Mouse (Mus musculus): Measurements from ENCODE around the gene Araf. TPM values are rescaled to one million over a fixed set of nuclear protein-coding genes. Genes with fewer than 3 reads are reported as not detected.

Araf gene
- total RNA-seq, 4 experiments from 2014 or later, result 102 to 107 (median 105) TPM

DNA sequence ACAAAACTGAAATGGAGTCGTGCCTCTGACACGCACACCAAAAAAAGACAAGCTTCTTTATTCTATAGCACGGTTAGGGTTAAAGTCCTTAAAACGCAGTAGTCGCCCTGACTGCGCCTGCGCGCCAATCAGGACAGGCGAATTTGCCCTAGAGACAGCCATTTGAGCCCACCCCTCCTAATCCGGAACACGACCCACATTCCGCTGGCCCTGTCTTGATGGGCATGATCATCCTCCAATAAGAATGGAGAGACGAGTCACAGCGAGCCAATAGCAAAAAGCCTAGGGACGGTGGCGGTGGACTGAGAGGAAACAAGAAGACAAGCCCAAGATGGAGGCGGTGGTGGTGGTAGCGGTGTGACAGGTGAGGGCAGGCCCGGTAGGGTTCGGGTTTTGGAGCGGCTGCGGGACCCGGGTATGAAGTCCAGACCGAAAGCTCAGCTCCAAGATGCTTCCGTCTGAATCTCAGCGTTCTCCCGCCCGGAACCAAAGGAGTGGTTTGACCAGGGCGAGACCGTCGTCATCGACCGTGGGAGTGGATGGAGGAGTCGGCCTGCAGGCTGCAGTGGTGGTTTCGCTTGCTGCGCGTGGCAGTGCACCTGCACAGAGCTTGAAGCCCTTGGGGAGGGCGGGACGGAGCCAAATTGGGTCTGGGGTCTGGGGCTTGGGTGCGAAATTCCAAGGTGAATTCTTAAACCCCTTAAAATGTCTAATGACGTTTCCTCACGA is 50.8 kb downstream of the Araf start:
- peak; percentile 85 for DNase-seq (ENCODE audit: low spot score in 2 of 2)

DNA sequence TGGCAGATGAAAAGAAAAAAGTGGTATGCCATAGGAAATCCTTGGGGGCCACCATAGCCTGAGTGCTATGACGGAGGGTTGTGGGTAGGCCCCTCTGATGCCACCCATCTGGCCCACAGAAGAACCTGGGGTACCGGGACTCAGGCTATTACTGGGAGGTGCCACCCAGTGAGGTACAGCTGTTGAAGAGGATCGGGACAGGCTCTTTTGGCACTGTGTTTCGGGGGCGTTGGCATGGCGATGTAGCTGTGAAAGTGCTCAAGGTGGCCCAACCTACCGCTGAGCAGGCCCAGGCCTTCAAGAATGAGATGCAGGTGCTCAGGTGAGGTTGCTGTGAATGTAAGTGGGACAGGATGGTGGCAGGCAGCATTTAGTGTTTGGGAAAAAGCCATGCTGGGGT is 56.2 kb downstream of the Araf start:
- DNase-seq (ENCODE audit: low spot score in 2 of 2), result no peak

DNA sequence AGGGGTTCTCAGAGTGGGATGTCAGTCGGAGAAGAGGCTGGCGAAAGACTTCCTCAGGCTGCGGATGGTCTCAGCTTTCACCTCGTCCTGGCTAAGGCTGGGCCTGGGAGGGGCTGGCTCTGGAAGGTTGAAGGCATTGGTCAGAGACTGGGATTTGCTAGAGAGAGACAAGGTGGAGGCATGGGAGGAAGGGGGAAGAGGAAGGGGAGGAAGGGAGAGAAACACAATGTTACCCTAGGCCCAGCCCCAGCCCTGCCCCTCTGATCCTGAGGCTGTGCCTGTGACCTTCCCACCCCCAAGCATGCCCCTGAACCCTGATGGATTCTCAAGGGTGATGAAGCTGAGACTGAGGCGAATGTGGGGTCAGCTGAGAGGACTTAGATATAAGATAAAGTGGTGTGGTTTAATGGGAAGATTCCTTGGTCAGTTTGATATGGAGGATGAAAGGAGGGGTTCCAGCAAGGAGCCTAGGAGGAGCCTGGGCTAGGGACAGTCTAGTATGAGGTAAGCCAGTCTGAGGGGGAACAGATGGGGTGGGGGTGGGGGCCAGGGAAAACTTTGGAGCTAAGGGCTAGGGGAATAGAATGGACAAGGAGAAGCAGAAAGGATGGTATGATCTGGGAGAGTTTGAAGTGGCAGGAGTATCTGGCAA is 64.0 kb downstream of the Araf start:
- DNase-seq (ENCODE audit: low spot score in 2 of 2), result no peak

DNA sequence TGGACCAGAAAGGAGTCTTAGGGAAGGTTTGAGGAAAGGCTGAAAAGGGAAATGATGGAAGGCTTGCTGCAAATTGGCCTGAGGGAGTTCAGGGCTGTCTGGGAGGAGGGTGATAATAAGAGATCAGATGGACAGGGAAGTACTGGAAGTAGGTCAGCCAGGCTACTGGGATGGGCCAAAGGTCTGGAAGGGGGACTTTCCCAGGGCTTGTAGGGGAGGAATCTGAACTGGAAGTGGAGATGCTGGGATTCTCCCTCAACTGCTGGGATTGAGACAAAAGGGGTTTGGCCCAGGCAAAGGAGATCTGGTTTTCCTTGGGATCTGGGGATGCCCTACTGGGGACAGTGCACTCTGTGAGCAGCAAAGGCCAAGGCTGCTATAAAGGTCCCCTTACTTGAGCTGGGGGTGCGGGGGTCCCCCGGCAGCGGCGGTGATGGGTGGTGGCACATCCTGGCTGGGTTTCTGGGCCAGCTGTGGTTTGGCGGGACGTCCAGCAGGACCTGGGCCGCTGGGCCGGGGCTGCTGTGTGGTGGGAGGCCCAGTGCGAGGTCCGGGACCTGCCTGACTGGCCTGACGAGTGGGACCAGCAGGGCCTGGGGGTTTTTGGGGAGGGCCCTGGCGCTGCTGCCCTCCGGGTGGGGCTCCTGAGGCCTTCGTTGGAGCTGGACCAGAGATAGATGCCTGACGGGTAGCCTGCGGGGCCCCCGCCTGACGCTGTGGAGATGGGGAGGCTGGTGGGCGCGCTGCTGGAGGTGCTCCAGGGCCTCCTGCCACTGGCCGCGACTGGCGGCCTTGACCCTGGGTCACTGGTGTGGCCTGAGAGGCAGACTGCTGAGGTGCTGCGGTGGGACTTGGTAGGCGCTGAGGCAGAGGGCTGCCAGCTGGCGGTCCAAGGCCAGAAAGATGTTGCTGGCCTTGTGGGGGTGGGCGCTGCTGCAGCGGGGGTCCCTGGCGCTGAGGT is 64.8 kb downstream of the Araf start:
- no peak for DNase-seq (ENCODE audit: low spot score in 2 of 2)

DNA sequence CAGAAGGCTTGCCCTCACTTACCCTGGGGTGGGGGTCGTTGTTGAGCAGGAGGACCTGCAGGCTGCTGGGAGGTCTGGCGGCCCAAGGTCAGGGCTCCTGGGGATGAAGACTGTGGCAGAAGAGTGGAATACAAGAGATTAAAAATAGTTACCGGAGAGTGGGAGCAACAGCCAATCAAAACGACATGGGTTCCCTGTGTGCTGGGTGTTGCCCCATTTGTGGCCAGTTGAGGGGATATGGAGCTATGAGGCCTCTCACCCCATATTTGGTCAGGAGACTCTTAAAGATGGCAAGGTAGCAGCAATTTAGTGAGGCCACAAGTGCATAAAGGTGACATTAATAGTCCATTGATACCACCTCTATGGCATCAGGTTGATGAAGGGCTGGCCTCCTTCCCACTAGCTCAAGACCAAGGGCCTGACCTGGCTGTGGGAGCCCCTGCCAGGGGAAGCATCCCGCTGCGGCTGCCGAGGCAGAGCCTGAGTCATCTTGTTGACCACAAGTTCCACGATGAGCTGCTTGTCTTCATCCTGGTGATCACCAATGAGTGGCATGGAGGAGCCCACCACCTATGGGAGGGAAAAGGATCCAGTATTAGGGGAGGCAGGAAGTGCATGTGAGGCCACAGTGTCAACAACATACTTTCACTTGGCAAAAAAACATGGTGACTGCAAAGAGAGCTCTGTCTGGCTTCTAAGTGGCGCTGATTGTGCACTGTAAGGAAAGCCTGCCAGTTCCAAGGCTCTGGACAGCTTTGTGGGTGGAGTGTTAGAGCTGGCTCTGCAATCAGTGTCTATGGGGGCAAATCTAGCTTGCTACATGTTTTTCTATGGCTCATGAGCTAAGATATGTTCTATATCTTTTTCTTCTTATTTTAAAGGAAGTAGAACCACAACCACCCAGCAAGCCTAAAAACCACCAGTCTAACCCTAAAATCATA is 65.8 kb downstream of the Araf start:
- no peak for DNase-seq (ENCODE audit: low spot score in 2 of 2)

DNA sequence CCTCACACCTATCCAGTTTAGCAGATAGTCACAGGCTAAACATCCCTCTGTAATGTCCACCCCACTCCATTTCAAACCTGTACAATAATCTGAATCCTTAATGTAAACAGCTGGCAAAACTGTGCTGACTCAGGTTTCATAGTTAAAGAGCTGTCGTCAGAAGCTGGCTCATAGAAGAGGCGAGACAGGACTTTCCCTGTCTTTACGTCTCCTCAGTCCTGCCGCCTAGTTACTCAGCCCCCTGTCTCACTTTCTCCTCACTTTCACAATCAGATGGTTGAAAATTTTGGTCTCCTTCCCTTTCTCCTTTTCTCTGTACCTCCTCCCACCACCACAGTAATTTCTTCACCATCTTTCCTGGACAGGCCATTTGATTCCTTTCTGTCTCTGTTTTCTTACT is 70.5 kb downstream of the Araf start:
- DNase-seq (ENCODE audit: low spot score in 2 of 2), result no peak

DNA sequence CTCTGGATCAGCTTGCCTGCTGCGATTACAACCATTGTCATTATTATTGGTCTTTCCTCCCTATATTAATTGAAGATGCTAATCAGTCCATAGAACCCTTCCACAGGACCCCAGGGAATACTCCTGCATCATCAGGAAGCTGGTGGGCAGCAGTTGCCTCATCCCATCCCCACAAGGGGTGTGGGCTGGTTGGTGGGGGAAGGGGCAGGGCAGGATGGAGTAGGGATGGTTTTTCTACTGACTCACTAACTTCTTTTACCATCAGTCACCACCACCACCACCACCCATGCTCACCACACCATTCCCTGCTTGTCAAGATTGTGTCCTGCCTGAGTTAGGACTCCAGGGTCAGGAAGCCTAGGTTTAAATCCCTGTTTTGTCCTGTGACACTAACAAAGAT is 71.6 kb downstream of the Araf start:
- DNase-seq (ENCODE audit: low spot score in 2 of 2), result no peak

DNA sequence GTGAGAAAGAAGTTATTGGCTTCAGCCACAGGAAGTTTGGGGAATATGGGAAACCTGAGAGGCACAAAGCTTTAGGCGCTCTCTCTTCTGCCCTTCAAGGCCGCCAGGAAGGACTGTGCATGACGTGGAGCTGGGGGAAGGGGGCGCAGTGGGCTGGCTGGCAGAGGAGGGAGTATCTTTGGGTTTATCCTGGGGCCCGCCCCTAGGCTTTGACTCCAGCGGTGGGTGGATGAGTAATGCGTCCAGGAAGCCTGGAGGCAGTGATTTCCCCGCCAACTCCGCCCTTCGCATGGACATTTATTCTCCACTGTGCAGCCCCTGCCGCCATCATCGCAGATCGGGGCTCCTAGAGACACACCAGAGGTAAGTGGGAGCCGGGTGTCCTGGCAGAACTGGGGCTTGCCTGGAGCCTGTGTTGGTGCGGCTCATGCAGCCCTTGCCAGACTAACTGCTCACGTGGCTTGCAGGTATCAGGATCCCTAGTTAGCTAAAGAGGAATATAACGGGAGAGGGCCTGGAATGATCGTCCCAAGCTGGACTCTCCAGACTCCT is 72.4 kb downstream of the Araf start, which contains the start of gene Timp1:
Gene Timp1 (plus strand): TSS at position 205 of the 552 bp plus-strand sequence.
- DNase-seq (ENCODE audit: low spot score in 2 of 2), result no peak

DNA sequence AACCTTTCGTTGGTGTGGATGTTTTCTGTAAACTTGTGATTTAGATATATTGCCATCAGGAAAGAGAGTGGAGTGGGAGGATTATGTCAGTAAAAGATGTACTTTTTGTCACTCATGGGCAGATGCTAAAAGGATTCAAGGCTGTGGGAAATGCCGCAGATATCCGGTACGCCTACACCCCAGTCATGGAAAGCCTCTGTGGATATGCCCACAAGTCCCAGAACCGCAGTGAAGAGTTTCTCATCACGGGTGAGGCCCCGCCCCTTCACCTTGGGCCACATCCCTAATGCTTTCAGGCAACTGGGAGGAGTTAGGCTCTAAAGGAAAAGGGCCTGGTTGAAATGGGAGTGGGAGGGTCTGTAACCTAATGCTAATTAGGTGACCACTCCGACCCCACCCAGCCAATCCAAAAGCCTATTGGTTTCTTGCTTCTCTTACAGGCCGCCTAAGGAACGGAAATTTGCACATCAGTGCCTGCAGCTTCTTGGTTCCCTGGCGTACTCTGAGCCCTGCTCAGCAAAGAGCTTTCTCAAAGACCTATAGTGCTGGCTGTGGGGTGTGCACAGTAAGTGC is 75.4 kb downstream of the Araf start:
- DNase-seq (ENCODE audit: low spot score in 2 of 2), result no peak

DNA sequence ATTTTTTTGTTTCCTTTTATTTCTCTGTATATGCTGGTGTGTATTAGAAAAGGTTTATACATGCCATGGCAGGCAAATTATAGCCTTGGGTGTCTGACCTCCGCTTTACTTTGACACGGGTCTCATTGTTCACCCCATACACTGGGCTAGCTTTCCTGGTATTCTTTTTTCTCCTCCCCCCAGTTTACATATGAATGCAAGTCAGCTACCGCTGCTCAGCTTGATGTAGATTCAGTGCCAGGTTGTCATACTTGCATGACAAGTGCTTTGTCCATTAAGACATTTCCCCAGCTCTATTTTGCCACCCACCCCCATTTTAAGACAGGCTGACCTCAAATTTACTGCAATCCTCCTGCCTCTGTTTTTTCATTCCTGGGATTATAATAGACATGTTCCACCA is 77.6 kb downstream of the Araf start:
- DNase-seq (ENCODE audit: low spot score in 2 of 2), result no peak

DNA sequence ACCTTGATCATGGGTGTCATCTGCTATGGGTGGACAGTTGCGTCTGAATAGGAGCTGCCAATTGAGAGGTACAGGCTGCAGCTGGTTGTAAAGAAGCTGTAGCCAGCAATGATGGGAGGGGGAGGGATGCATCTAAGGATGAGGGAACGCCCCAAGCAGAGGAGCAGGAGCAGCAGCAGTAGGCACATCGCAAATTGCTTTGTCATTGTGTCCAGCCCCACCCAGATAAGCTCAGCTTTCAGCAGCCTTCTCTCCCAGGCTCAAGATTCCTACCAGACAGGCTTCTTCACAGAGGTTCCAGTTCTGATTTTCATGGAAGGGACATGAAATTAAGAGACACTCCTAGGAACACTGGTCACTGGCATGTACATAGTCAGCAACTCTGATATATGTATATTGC is 112.5 kb downstream of the Araf start:
- no peak for DNase-seq (ENCODE audit: low spot score in 2 of 2)

Small RNA genes within 50 kb of the gene (microRNA-seq; reads per million reads assigned to microRNA genes)
- gene Gm24824, result not detected
- not detected for gene Mir5617

Other genes starting within 250 kb of the Araf start
- under 1 TPM in 1 of 4 experiments, not detected in 3; 0.46 TPM for gene Rgn, start 248.0 kb upstream of the Araf start, total RNA-seq (2022)
- gene Rbm10, start 180.3 kb upstream of the Araf start, total RNA-seq (2022), result 10 to 100 TPM in 1 of 4 experiments, 1 to 10 TPM in 3; 8.4 to 10.3 (median 9.2) TPM
- 100 to 1,000 TPM; 396 to 439 (median 407) TPM for gene Ndufb11, start 180.2 kb upstream of the Araf start, total RNA-seq (2022)
- 100 to 1,000 TPM; 143 to 161 (median 149) TPM for gene Uba1, start 139.5 kb upstream of the Araf start, total RNA-seq (2022)
- 100 to 1,000 TPM; 105 to 130 (median 120) TPM for gene Cdk16, start 109.9 kb upstream of the Araf start, total RNA-seq (2022)
- gene Usp11, start 93.9 kb upstream of the Araf start, total RNA-seq (2022), result 1 to 10 TPM; 1.7 to 2.3 (median 2.1) TPM
- gene Timp1, start 72.4 kb downstream of the Araf start, total RNA-seq (2022), result under 1 TPM in 3 of 4 experiments, not detected in 1; 0.36 to 0.99 (median 0.59) TPM
- gene Syn1, start 123.2 kb downstream of the Araf start, total RNA-seq (2022), result under 1 TPM in 1 of 4 experiments, not detected in 3; 0.10 TPM
- gene Cfp, start 133.7 kb downstream of the Araf start, total RNA-seq (2022), result 1 to 10 TPM; 1.3 to 4.5 (median 2.1) TPM
- 1 to 10 TPM; 5.6 to 6.9 (median 6.1) TPM for gene Elk1, start 152.8 kb downstream of the Araf start, total RNA-seq (2022)
- gene Uxt, start 164.2 kb downstream of the Araf start, total RNA-seq (2022), result 10 to 100 TPM; 28.9 to 38.7 (median 37.2) TPM

Measured in gastrocnemius, adult 8-10 months (tissue).